Mouse (Mus musculus) thymus, adult 18-20 months (tissue): ENCODE data around the gene Lmnb2.

Source experiments
- DNase-seq, 2 experiments: peaks; one replicate each; pipeline ENCODE4 v3.0.0; 2022; ENCODE audit warnings: mixed read lengths in 2 of 2

Lmnb2 gene

GRCm38 (mm10) chr10:80917779-80918434, at the start of gene Lmnb2:
TSS of gene Lmnb2 (minus strand) at chr10:80918245.
- DNase-seq = peak in 1 of 2 experiments; percentile 49

DNA sequence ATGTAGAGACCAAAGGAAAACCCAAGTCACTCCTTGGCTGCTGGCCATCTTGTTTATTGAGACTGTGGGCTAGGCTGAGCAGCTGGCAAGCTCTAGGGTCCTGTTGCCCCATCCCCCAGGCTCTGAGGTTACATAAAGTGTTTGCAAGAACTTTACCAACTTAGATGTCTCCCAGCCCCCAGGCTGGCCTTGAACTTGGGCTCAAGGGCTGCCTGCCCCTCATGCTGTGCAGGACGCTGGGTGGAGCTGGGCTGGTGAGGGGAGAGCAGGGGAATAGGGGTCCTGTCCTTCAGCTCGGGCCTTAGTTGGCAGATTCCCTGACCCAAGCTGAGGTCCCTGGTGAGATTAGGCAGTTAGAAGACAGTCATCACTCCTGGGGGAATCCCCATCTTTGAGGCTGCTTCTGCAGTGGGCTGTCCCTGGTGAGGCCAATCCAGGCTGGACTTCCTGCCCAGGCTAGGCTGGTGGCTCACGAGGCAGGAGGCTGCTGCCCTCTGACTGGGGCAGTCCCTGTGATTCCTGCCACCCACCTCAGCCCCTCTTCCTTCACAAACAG, 49.1 kb upstream of the Lmnb2 start:
- DNase-seq = no peak

DNA sequence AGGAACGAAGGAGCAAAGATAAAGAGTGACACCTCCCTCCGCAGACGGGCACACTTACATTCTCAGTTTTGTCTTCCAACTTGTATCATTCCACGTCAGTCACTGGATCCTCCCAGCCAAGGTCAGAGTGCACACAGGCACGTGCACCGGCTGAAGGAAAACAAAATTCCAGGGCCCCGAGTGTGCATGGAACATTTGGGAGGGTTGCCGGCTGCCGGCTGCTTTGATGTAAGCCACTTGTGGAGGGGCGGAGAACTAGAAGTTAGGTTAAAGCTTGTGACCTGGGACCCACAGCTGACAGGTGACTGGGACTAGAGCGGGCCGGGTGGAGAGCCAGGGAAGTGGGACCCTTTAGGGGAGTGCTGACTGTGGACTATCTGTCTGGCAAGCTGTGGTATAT, 48.3 kb upstream of the Lmnb2 start:
- DNase-seq = no peak

- no peak for DNase-seq
Observed at GRCm38 (mm10) chr10:80963031-80963975, 45.3 kb upstream of the Lmnb2 start.

DNA sequence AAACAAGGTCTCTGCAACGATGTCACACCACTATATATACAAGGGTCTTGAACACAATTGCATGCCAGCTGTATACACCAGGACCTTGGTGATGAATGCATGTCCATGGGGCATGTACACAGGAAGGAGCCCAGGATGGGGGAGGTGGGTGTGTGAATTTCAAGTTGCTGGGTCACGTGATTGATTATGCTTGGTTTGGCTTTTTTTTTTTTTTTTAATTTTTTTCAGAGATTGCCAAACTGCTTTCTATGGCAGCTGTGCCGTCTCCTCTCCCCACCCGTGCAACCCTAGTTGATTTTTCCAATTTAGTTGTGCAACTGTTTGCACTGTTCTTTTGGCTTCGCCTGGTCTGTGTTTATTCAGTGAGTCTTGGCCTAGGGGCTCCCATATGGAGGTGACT, 44.5 kb upstream of the Lmnb2 start:
- DNase-seq = no peak

DNA sequence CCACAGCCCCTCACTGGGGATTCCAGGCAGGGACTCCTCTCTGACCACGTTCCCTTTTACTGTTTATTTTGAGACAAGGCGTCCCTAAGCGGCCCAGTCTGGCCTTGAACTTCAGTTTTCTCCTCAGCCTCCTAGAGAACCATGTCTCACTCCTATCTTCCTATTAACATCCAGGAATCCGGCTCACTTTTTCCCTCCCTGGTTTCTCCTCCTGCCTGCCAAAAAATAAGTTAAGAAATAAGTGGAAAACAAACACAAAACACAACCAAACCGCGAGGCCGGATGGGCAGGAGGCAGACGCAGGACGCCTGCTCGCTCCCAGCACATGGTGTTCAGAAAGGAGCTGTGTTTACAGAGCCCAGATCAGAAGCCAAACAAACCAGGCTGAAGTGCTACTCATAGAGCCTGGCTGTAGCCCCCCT, 44.0 kb upstream of the Lmnb2 start:
- DNase-seq = no peak

GRCm38 (mm10) chr10:80960551-80961508, 42.8 kb upstream of the Lmnb2 start:
- DNase-seq = no peak

DNA sequence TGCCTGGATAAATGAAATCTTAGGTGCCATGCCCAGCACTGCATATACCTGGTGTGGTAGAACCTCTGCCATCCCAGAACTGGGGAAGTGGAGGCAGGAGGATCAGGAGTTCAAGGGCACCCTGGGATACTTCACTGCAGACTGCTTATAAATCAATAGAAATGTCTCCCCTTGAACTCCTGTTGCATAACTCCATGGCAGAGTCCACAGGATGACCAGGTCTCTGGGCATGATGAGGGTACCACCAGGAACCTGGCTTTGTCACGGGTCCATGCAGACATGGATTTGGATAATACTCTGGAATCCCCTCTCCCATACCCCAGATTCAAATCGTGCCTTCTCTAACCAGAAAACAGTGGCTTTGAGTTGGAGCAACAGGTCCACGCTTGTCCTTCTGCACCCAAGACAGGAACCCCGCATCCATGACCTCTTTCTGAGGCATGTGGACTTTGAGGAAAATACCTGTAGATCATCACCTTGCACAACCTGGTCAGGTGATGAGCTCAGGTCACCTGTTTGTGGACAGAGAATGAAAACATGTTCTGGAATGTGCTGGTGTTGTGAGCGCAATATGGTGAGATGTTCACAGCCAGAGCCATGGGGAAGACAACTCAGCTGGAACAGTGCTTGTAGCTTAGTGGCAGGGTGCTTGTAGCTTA, 41.1 kb upstream of the Lmnb2 start:
- no peak for DNase-seq

- DNase-seq = no peak
Observed at GRCm38 (mm10) chr10:80957791-80958190, 39.7 kb upstream of the Lmnb2 start.

DNA sequence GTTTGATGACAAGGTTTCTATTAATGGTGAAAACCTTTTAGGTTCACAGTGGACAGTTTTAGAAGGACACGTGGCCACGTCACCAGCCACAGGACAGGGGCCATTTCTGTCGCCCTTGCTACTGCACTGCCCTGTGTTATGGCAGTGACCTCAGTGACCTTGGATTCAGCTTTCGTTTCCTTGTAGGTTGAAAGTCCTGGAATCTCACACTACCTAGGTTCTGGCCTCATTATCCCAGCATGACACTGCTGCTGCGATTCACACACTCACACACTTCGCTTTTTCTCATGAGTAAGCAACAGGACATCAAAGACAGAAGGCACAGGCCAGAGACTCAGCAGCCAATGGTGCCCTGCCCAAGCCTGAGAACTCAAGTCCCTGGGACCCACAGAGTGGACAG, 38.9 kb upstream of the Lmnb2 start:
- DNase-seq = no peak

- no peak for DNase-seq
Observed at GRCm38 (mm10) chr10:80956385-80956784, 38.3 kb upstream of the Lmnb2 start.

GRCm38 (mm10) chr10:80955536-80955935, 37.5 kb upstream of the Lmnb2 start:
- DNase-seq = no peak

DNA sequence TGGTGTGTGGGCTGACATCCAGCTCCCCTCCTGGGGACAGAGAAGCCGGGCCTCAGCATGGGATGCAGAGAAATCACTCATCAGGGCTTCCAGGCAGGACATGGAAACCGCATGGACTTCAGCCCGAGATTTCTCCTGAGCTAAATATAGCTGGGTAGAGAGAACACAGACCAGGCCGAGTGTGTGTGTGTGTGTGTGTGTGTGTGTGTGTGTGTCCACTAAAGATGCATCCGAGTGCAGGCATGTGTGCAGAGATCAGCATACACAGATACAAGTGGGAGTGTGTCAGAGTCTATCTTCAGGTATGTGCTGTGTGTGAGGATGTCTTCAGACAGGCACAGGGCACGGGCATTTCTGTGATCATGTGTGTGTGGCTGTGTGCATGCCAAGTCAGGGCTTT, 36.8 kb upstream of the Lmnb2 start:
- no peak for DNase-seq

GRCm38 (mm10) chr10:80954415-80954814, 36.4 kb upstream of the Lmnb2 start:
- DNase-seq = no peak

DNA sequence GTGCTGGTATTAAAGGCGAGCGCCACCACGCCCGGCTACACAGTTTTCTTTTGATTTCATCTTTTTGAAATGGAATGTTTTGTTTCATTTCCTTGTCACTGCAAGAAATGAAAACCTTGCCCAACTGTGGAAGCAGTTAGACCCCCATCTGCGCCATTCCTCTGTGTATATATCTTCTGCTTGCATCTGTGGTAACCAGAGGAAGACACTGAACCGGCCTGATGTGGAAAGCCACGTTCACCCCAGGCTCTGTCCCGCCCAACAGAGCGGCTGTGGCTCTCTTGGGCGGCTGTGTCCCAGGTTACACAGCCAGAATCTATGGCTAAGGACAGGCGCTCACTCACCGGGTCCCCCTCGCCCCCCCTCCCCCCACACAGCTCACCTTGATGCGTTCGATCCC, 34.4 kb upstream of the Lmnb2 start:
- DNase-seq = no peak

DNA sequence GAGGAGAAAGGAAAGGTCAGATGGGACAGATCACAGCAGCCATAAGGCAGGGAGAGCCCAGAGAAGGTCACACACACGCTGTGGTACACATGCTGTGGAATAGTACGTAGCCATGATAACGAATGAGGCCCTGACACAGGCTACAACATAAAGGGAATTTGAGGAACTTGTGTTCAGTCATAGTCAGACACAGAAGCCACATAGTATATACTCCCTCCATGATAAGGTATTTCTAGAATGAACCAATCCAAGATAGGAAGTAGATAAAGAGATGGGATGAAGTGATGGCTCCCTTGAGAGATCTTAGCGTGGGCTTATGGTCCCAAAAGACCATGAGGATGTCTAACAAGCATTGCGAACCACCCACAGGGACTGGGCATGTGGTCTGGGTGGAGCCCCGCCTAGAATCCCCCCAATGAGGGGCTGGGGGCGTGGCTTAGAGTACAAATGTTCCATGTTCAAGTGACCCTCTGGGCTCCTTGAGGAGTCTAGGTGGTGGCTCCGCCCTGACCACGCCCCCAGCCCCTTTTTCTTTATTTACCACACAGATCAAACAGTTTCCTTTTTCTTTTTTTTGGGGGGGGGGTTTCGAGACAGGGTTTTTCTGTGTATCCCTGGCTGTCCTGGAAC, 33.8 kb upstream of the Lmnb2 start:
- no peak for DNase-seq

DNA sequence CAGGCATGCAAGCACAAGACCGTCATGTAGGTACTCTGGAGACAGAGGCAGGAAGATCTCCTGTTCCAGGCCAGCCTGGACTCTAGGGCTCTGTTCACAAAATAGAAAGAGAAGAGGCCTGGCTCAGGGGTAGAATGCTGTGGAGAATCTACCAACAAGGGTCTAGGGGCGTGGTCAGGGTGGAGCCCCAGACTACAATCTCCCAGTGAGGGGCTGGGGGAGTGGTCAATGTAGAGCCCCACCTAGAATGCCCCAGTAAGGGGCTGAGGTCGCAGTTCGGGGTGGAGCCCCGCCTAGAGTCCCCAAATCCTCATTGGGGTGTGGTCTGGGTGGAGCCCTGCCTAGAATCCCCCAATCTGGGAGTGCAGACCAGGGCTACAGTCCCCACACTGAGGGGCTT, 32.3 kb upstream of the Lmnb2 start:
- no peak for DNase-seq

GRCm38 (mm10) chr10:80949081-80949480, 31.0 kb upstream of the Lmnb2 start:
- no peak for DNase-seq

DNA sequence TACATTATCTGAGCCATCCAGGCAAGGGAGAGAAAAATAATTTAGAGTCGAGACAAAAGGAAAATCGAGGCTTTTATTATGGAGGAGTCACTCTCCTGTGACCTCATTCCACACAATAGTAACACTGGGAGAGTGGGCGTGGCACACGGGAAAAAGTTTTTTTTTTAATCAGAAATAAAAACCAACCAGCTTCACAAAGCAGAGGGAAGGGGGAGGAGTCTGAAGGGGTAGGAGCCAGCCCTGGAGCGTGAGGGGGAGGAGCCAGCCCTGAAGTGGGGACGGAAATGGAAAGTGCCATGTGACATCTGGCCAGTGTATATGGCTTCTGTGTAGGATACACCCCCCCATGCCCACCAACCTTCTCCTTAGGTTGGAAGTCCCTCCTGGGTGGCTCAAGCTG, 30.5 kb upstream of the Lmnb2 start:
- no peak for DNase-seq

DNA sequence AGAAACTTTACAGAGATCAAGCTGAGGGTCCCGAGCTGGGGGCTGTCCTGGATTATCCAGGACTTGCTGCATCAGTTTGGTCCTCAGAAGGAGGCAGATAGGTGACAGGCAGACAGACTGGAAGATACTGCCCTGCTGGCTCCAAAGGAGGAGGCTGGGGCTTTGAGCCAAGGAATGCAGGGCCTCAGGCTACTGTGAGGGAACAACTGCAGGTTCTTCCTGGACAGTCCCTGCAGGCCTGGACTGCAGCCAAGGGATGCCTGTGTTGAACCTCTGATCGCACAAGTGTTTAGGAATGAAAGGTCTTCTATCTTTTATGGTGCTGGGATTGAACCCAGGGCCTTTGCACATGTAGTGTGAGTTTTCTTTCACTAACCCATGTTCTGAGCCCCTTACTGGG, 29.8 kb upstream of the Lmnb2 start:
- DNase-seq = no peak

- no peak for DNase-seq
Observed at GRCm38 (mm10) chr10:80946684-80947437, 28.8 kb upstream of the Lmnb2 start.
